Mouse (Mus musculus) G1E (cell line): ENCODE results near the gene Lrrc31. TPM values are rescaled to one million over a fixed set of nuclear protein-coding genes. Genes with fewer than 3 reads are reported as not detected.

Source experiments
- ATAC-seq: 2 replicates; pipeline ENCODE4 v1.8.0; 2016; ENCODE audit warnings: mild to moderate bottlenecking; ENCODE audit not compliant: insufficient number of reproducible peaks, poor library complexity, low FRiP score, severe bottlenecking; ENCODE audit errors: extremely low read depth
- DNase-seq: peaks from one replicate; pipeline ENCODE4 v3.0.0; 2012; ENCODE audit warnings: low spot score
- H3K27me3 ChIP-seq: 2 replicates; pipeline ENCODE4 v1.6.1; 2012; ENCODE audit warnings: mild to moderate bottlenecking, low read length, inconsistent platforms; ENCODE audit not compliant: insufficient read depth
- H3K36me3 ChIP-seq: replicated peaks from 2 replicates; pipeline ENCODE3; 2012; ENCODE audit warnings: mild to moderate bottlenecking, inconsistent platforms
- H3K4me1 ChIP-seq: 2 replicates; pipeline ENCODE4 v1.6.1; 2012; ENCODE audit warnings: low read depth, low read length, inconsistent platforms, mixed read lengths; ENCODE audit not compliant: insufficient read depth
- H3K4me3 ChIP-seq: 2 replicates; pipeline ENCODE4 v1.5.1; 2012; ENCODE audit warnings: low read depth, mild to moderate bottlenecking, inconsistent platforms, low read length, moderate library complexity, mixed read lengths
- H3K9me3 ChIP-seq: replicated peaks from 2 replicates; pipeline ENCODE4 v1.6.1; 2012; ENCODE audit warnings: inconsistent platforms
- CTCF ChIP-seq: IDR thresholded peaks from 2 replicates; pipeline ENCODE4 v1.5.1; 2012; ENCODE audit warnings: low read depth, low read length, inconsistent platforms, mixed read lengths
- GATA1 ChIP-seq: IDR thresholded peaks from 2 replicates; pipeline ENCODE4 v1.6.1; 2012; ENCODE audit warnings: borderline replicate concordance, low read length, inconsistent platforms, mixed read lengths
- GATA2 ChIP-seq: IDR thresholded peaks from 2 replicates; pipeline ENCODE4 v1.6.1; 2012; ENCODE audit warnings: low read depth, low read length, inconsistent platforms, borderline replicate concordance
- POLR2AphosphoS5 ChIP-seq: IDR thresholded peaks from 2 replicates; pipeline ENCODE4 v1.6.1; 2012; ENCODE audit warnings: low read depth, low read length, inconsistent platforms; ENCODE audit not compliant: insufficient replicate concordance
- TAL1 ChIP-seq: conservative IDR thresholded peaks from 2 replicates; pipeline ENCODE4 v1.6.1; 2012; ENCODE audit warnings: low read depth, low read length, inconsistent platforms, mixed read lengths
- polyA plus RNA-seq: library from polyadenylated mRNA; stranded (reverse); fragments of >175 nt; gene quantifications from 2 replicates; pipeline ENCODE4 v1.2.3, GENCODE M21; 2012
- total RNA-seq, 2 experiments: library from RNA; stranded (forward) in 1 of 2; stranded (reverse) in 1 of 2; fragments of 200-1000 nt in 1 of 2; fragments of >200 nt in 1 of 2; fragmentation: Nextera tagmentation in 1 of 2; gene quantifications; 2 replicates each; pipeline ENCODE4 v1.2.3; 2014 to 2017

The Lrrc31 gene
- total and polyA plus RNA-seq, 3 experiments = 1.7 TPM; not detected in 2

- no peak for DNase-seq
- no peak for ATAC-seq
These were observed 22.8 kb upstream of the Lrrc31 start for GRCm38 (mm10) chr3:30722461-30722860.

GRCm38 (mm10) chr3:30722036-30722435 is 22.4 kb upstream of the Lrrc31 start:
- no peak for ATAC-seq
- TF ChIP-seq TAL1 = no peak
- no peak for TF ChIP-seq POLR2AphosphoS5
- TF ChIP-seq GATA1 = no peak
- no peak for TF ChIP-seq CTCF
- Histone ChIP-seq H3K36me3 (no peaks in the 10 kb centered on the region), H3K4me3 (no peak overlapping the region), H3K4me1 (no peaks in the 10 kb centered on the region), H3K27me3 (peaks cover 26% of the 10 kb centered on the region), H3K9me3 (no peaks in the 10 kb centered on the region)
- DNase-seq = no peak

More at GRCm38 (mm10) chr3:30722461-30722860, 22.8 kb upstream of the Lrrc31 start:
- no peaks in the 10 kb centered on the region for H3K9me3 ChIP-seq
- TF ChIP-seq POLR2AphosphoS5 (no peak), GATA2 (no peak), GATA1 (no peak), CTCF (no peak), TAL1 (no peak)
- peaks cover 26% of the 10 kb centered on the region for H3K27me3 ChIP-seq
- H3K36me3 ChIP-seq = no peaks in the 10 kb centered on the region
- H3K4me3 ChIP-seq = no peak overlapping the region
- H3K4me1 ChIP-seq = no peaks in the 10 kb centered on the region

GRCm38 (mm10) chr3:30718649-30719048 is 19.0 kb upstream of the Lrrc31 start:
- ATAC-seq = no peak
- no peaks in the 10 kb centered on the region for H3K4me1 ChIP-seq
- H3K4me3 ChIP-seq = no peak overlapping the region
- H3K9me3 ChIP-seq = no peaks in the 10 kb centered on the region
- TF ChIP-seq GATA1 = no peak
- TF ChIP-seq CTCF = no peak
- H3K27me3 ChIP-seq = peaks cover 26% of the 10 kb centered on the region
- DNase-seq = no peak
- H3K36me3 ChIP-seq = no peaks in the 10 kb centered on the region

- no peak for TF ChIP-seq CTCF
- no peak for TF ChIP-seq GATA1
- no peak for TF ChIP-seq GATA2
- Histone ChIP-seq H3K4me1 (no peaks in the 10 kb centered on the region), H3K27me3 (peaks cover 47% of the 10 kb centered on the region), H3K36me3 (no peaks in the 10 kb centered on the region), H3K9me3 (no peaks in the 10 kb centered on the region), H3K4me3 (no peak overlapping the region)
- ATAC-seq = no peak
- no peak for DNase-seq
These were observed 13.7 kb upstream of the Lrrc31 start for GRCm38 (mm10) chr3:30713334-30713733.

- TF ChIP-seq CTCF (no peak), GATA2 (no peak), GATA1 (no peak), POLR2AphosphoS5 (no peak), TAL1 (no peak)
- no peak for ATAC-seq
- DNase-seq = no peak
These were observed 10.5 kb upstream of the Lrrc31 start for GRCm38 (mm10) chr3:30710191-30710590.

GRCm38 (mm10) chr3:30706614-30707276 is 7.1 kb upstream of the Lrrc31 start:
- H3K4me1 ChIP-seq = peaks cover 16% of the 10 kb centered on the region
- TF ChIP-seq POLR2AphosphoS5 (no peak), CTCF (no peak), GATA1 (no peak), GATA2 (no peak), TAL1 (peak; percentile 64)
- peaks cover 52% of the 10 kb centered on the region for H3K27me3 ChIP-seq
- H3K36me3 ChIP-seq = no peaks in the 10 kb centered on the region
- no peak overlapping the region for H3K4me3 ChIP-seq
- DNase-seq (no peak), ATAC-seq (peak; percentile 28; the same call in 1 of the 2 replicates)
- H3K9me3 ChIP-seq = no peaks in the 10 kb centered on the region

More at GRCm38 (mm10) chr3:30710191-30710590, 10.5 kb upstream of the Lrrc31 start:
- H3K27me3 ChIP-seq = peaks cover 52% of the 10 kb centered on the region
- H3K4me1 ChIP-seq = peaks cover 16% of the 10 kb centered on the region
- no peak overlapping the region for H3K4me3 ChIP-seq
- H3K36me3 ChIP-seq = no peaks in the 10 kb centered on the region
- H3K9me3 ChIP-seq = no peaks in the 10 kb centered on the region
